Mouse (Mus musculus) G1E (cell line): ENCODE data around the gene Fip1l1.

ENCODE experiments used
- CTCF ChIP-seq: IDR thresholded peaks from 2 replicates; pipeline ENCODE4 v1.5.1; 2012; ENCODE audit warnings: low read depth, low read length, inconsistent platforms, mixed read lengths
- GATA1 ChIP-seq: IDR thresholded peaks from 2 replicates; pipeline ENCODE4 v1.6.1; 2012; ENCODE audit warnings: borderline replicate concordance, low read length, inconsistent platforms, mixed read lengths
- TAL1 ChIP-seq: conservative IDR thresholded peaks from 2 replicates; pipeline ENCODE4 v1.6.1; 2012; ENCODE audit warnings: low read depth, low read length, inconsistent platforms, mixed read lengths

GRCm38 (mm10) chr5:74641000-74641399 lies 105.8 kb downstream of the Fip1l1 start:
- TF ChIP-seq TAL1, result no peak
- TF ChIP-seq CTCF, result peak; percentile 20
- TF ChIP-seq GATA1, result no peak
